Mouse (Mus musculus) liver, embryonic 14.5 days (tissue): ENCODE data around the gene Cyp2c70.

Experiments used
- CTCF ChIP-seq: IDR thresholded peaks from 2 replicates; pipeline ENCODE4 v1.5.1; 2016; ENCODE audit warnings: antibody characterized with exemption, low read depth, control low read depth
- EP300 ChIP-seq: IDR thresholded peaks from 2 replicates; pipeline ENCODE4 v1.6.1; 2016; ENCODE audit warnings: antibody characterized with exemption, low read depth

- peak; percentile 78 for TF ChIP-seq CTCF
- TF ChIP-seq EP300: no peak
Measured at GRCm38 (mm10) chr19:40225102-40225760, 38.1 kb upstream of the Cyp2c70 start.
